Mouse (Mus musculus): ENCODE measurements around the gene Trim40.

DNA sequence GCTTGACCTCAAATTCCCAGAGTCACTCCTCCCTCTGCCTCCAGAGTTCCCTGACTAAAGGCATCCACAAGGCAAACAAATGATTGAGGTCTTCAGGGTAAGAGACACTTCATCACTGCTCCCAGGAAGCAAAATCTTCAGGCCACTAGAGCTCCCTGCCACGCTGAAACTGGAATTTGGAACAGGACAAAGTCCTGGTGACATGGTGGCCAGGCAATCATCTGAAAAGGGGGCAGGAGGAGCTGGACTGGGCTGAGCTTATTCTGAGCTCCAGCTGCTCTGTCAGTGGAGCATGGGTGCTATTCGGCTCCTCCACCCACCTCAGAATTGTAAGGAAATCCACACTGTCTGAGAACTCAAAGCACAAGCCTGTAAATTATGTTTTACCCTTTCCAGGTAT lies 22.1 kb upstream of the Trim40 start:
- no peak for TF ChIP-seq CTCF (conservative IDR thresholded peaks at IDR 0.05; ENCODE audit: insufficient read depth, insufficient read length, low read depth, low read length)
- no peak for TF ChIP-seq POLR2A (IDR thresholded peaks at IDR 0.05; ENCODE audit: low read depth, low read length)

All from kidney, adult 2 months (tissue).